Mouse (Mus musculus) E14TG2a.4 (cell line): ENCODE results near the gene Aknad1.

ENCODE experiments used
- CTCF ChIP-seq: conservative IDR thresholded peaks from 2 replicates; pipeline ENCODE4 v1.5.1; 2014; ENCODE audit warnings: low read length
- POU5F1 ChIP-seq: IDR thresholded peaks from 2 replicates; pipeline ENCODE4 v1.6.1; 2014; ENCODE audit warnings: low read length, borderline replicate concordance

DNA sequence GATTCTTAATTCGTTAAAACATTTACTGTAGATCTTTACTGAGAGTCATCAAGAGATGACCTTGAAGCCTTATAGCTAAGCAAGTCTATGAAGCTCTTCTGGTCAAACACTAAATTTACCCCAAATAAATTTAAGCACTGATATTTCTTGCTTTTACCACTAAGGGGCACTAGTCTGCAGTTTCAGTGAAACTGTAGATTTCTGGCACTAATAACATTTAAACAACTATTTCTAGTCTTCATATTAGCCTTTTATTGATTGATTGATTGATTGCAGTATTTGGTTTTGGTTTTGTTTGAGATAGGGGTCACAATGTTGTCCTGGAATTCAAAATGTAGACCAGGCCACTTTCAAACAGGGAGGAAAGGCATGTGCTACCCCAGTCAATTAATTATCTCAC, 38.2 kb upstream of the Aknad1 start:
- peak; percentile 54 for TF ChIP-seq CTCF
- TF ChIP-seq POU5F1: no peak
